Mouse (Mus musculus) left cerebral cortex, postnatal 10 days (tissue): ENCODE results near the gene Wdtc1. TPM values are rescaled to one million over a fixed set of nuclear protein-coding genes. Genes with fewer than 3 reads are reported as not detected.
A peak's percentile ranks its signal among the peaks of the same experiment; 100 is the strongest.

ENCODE experiments used
- DNase-seq, 2 experiments: peaks; one replicate each; pipeline ENCODE4 v3.0.0; 2021 to 2022; ENCODE audit warnings: low spot score in 2 of 2, mixed read lengths in 1 of 2; ENCODE audit errors: extremely low spot score in 1 of 2
- intact Hi-C: fragments of 180-260 bp; cut with DNase I; formaldehyde crosslinking; loops from one replicate; pipeline ENCODE4 v1.15.1; 2025
- total RNA-seq, 2 experiments: library from RNA; stranded (reverse); gene quantifications; 2 replicates each; pipeline ENCODE4 v1.2.3; 2021

Wdtc1 gene
- total RNA-seq, 2 experiments from 2014 or later: 48.7 to 49.0 TPM

- intact Hi-C loops: loop anchor here (10.0 kb wide), 1 partner anchor 349 kb away; no protein-coding TSS in a partner anchor
- DNase-seq: peak in 1 of 2 experiments; percentile 54
Observed at GRCm38 (mm10) chr4:133294084-133294483, 59.2 kb downstream of the Wdtc1 start.

- peak in 1 of 2 experiments; percentile 54 for DNase-seq
- intact Hi-C loops: loop anchor here (10.0 kb wide), 1 partner anchor 348 kb away; no protein-coding TSS in a partner anchor
Observed at GRCm38 (mm10) chr4:133292901-133293843, 60.1 kb downstream of the Wdtc1 start.

- no peak for DNase-seq
- intact Hi-C loops: loop anchor here (10.0 kb wide), 1 partner anchor 348 kb away; no protein-coding TSS in a partner anchor
Observed at GRCm38 (mm10) chr4:133292405-133292804, 60.9 kb downstream of the Wdtc1 start.

- intact Hi-C loops: loop anchor here (10.0 kb wide), 1 partner anchor 346 kb away; no protein-coding TSS in a partner anchor
- no peak for DNase-seq
Observed at GRCm38 (mm10) chr4:133291255-133291654, 62.0 kb downstream of the Wdtc1 start.

DNA sequence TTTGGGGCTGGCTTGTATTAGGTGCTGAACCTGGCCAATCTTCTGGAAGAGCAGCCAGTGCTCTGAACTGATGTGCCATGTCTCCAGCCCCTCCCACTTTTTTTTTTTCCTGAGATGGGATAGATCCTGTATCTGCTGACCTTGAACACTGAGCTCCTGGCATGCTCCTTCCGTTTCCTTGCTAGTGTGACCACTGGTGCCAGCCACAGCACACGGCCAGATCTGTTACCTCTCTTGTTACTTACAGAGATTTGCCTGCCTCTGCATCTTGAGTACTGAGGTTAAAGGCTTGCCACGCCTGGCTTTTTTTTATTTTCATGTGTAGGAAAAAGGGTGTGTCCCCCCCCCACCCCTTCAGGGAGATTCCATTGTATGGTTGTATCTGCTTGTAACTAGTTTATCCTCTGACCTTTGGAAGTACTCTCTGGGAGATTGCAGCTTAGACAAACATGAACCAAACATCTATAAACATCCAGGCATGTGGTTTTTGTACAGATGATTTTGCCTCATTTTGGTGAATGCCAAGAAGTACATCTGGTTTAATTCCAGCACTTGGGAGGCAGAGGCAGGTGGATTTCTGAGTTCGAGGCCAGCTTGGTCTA is 66.7 kb downstream of the Wdtc1 start:
- no peak for DNase-seq
- intact Hi-C loops: no loop called here

DNA sequence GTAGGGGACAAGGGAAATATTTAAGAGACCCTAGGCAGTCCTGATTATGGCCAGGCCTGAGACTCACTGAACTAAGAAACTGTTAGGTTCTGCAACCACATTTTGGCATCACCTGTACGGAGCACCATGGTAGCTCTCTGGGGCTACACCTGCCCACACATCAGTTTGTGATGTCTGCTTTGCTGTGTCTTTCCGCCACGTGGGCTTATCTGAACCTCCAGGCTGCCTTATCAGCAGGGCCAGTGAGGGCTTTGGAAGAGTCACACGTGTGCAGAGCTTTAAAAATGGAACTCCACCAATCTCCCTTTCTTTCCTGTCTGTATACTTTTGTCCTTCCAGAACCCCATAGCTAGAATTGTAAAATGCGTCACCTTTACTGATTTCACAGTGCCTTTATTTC is 67.3 kb downstream of the Wdtc1 start:
- no peak for DNase-seq
- intact Hi-C loops: no loop called here

- intact Hi-C loops: no loop called here
- DNase-seq: no peak
Observed at GRCm38 (mm10) chr4:133285299-133285698, 68.0 kb downstream of the Wdtc1 start.

DNA sequence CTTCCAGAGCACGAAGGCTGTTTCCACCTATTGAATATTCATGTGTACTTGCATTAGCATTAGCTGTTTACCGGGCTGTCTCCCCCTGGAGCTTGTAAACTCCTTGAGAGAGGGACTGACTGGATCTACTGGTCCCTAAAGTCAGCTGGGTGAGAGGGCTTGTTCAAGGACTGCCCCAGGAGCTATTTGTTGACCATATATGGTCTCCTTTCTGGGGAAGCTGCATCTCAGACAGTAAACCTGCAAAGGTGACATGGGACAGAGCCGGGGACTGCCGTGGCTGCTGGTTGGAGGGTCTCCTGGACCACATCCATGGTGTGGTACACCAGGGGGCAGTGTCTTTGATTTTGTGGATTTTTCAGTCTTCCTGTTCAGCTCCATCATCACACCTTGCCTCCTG is 70.6 kb downstream of the Wdtc1 start:
- intact Hi-C loops: no loop called here
- no peak for DNase-seq

- peak in 1 of 2 experiments; percentile 61 for DNase-seq
- intact Hi-C loops: no loop called here
Observed at GRCm38 (mm10) chr4:133281951-133282481, 71.3 kb downstream of the Wdtc1 start.

GRCm38 (mm10) chr4:133281513-133281912 is 71.8 kb downstream of the Wdtc1 start:
- intact Hi-C loops: no loop called here
- DNase-seq: no peak

GRCm38 (mm10) chr4:133278482-133278881 is 74.8 kb downstream of the Wdtc1 start:
- intact Hi-C loops: no loop called here
- no peak for DNase-seq

- intact Hi-C loops: no loop called here
- no peak for DNase-seq
Observed at GRCm38 (mm10) chr4:133278067-133278466, 75.2 kb downstream of the Wdtc1 start.

GRCm38 (mm10) chr4:133277104-133278026 is 75.9 kb downstream of the Wdtc1 start, which contains the start of gene Tmem222:
Tmem222 (minus strand) TSS chr4:133277792.
- intact Hi-C loops: no loop called here

GRCm38 (mm10) chr4:133270929-133271328 is 82.4 kb downstream of the Wdtc1 start:
- intact Hi-C loops: no loop called here
- no peak for DNase-seq

More at GRCm38 (mm10) chr4:133277104-133278026, 75.9 kb downstream of the Wdtc1 start, which contains the start of gene Tmem222:
- peak; percentile 93 to 96 for DNase-seq

GRCm38 (mm10) chr4:133269596-133269995 is 83.7 kb downstream of the Wdtc1 start:
- intact Hi-C loops: no loop called here
- DNase-seq: no peak

DNA sequence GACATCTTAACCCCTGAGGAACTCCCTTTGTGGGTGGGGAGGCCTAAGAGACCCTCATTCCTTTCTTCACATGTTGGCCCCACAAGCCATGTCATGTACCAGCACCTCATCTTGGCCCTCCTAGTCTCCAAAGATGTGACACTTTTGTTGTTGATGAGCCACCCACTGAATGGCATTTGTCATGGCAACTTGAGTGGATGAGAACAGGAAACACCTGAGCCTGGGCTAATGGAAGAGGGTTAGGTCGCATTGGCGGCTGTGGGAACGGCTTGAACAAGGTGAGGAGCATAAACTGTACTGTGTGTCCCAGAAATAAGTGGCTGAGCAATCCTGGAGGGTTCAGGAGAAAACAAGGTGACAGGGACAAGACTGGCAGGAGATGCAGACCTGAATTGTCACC is 84.3 kb downstream of the Wdtc1 start:
- intact Hi-C loops: no loop called here
- no peak for DNase-seq

DNA sequence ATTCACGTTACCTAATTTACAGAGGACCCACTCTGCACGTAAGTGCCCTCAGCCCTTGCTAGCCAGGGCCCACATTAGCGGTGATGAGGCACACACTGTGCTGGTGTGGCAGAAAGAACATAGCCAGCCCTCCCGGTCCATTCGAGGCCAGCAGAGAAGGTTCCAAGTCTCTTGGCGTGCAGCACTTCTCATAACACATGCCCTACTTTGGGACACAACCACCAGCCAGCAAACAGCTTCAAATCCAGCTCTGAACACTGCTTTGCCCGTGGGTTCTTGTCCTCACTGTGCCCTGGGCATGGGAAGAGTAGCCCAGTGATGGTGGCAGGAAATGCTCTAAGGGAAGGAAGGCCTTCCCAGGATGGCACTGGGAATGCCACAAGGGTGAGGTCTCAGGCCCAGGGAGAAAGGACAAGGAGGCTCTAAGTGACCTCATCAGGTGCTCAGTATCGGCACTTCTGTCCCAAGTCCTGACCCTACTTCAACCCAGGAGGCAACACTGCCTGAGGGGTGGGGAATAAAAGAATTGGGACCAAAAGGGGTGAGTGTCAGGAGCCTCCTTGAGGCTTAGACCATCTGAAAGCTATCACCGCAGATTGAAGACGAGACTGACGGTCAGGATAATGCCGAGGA is 86.9 kb downstream of the Wdtc1 start:
- DNase-seq: no peak
- intact Hi-C loops: no loop called here

DNA sequence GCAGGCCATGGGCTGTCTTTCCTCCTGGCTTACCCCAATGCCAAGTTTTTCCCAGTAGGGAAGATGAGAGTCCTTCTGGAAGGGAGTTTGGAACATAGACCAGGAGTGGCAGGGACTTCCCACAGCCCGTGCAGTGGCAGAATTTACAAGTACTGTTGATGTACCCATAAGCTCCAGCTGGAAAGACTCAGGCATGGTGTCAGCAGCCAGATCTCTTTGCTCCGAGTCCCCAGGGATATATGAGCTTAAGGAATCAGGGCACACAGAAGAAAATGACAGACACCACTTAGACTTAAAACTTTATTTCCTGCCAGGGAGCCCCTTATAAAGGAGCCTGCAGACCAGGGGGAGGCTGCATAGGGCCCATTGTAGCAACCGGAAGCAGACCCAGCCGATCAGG is 87.5 kb downstream of the Wdtc1 start:
- DNase-seq: no peak
- intact Hi-C loops: no loop called here
